Mouse (Mus musculus) heart, embryonic 13.5 days (tissue): ENCODE data around the gene Eftud2. TPM values are rescaled to one million over a fixed set of nuclear protein-coding genes. Genes with fewer than 3 reads are reported as not detected.

ENCODE experiments used
- ATAC-seq: fragments of 200-750 bp; cut with Nextera tagmentation; 2 replicates; pipeline ENCODE4 v1.8.0; 2017; ENCODE audit warnings: moderate TSS enrichment; ENCODE audit not compliant: insufficient number of reproducible peaks, low FRiP score, low TSS enrichment; ENCODE audit errors: extremely low read depth
- H3K27ac ChIP-seq: fragments of 300-500 bp; sonication (generic); replicated peaks from 2 replicates; pipeline ENCODE4 v1.5.1; 2015; ENCODE audit warnings: moderate library complexity, mild to moderate bottlenecking, inconsistent platforms
- H3K27me3 ChIP-seq: fragments of 300-500 bp; sonication (generic); replicated peaks from 2 replicates; pipeline ENCODE4 v1.6.1; 2015; ENCODE audit warnings: mild to moderate bottlenecking, inconsistent platforms
- H3K36me3 ChIP-seq: fragments of 300-500 bp; sonication (generic); 2 replicates; pipeline ENCODE4 v1.6.1; 2015; ENCODE audit warnings: mild to moderate bottlenecking, inconsistent platforms
- H3K4me1 ChIP-seq: fragments of 300-500 bp; sonication (generic); 2 replicates; pipeline ENCODE4 v1.6.1; 2015; ENCODE audit warnings: inconsistent platforms
- H3K4me2 ChIP-seq: fragments of 300-500 bp; sonication (generic); 2 replicates; pipeline ENCODE4 v1.6.1; 2015; ENCODE audit warnings: inconsistent platforms, mild to moderate bottlenecking, moderate library complexity
- H3K4me3 ChIP-seq: fragments of 300-500 bp; sonication (generic); 2 replicates; pipeline ENCODE4 v1.5.1; 2015; ENCODE audit warnings: moderate library complexity, mild to moderate bottlenecking, inconsistent platforms
- H3K9ac ChIP-seq: fragments of 300-500 bp; sonication (generic); 2 replicates; pipeline ENCODE4 v1.6.1; 2015; ENCODE audit warnings: inconsistent platforms, mild to moderate bottlenecking, moderate library complexity
- H3K9me3 ChIP-seq: fragments of 300-500 bp; sonication (generic); 2 replicates; pipeline ENCODE4 v1.6.1; 2016; ENCODE audit warnings: inconsistent platforms
- WGBS: fragments of 180-500 bp; shearing (Covaris S2); methylation state at CpG from one replicate; pipeline ENCODE4 v1.1.7; 2015; ENCODE audit warnings: mixed read lengths; 5-methylcytosine and 5-hydroxymethylcytosine counted together
- polyA plus RNA-seq: library from polyadenylated mRNA; unstranded; fragments of >200 nt; fragmentation: Nextera tagmentation; extraction: Ambion mirVana; gene quantifications from 2 replicates; pipeline ENCODE4 v1.2.1, GENCODE M21; 2015

The Eftud2 gene
- polyA plus RNA-seq, 1 experiment from 2014 or later: 119 TPM

DNA sequence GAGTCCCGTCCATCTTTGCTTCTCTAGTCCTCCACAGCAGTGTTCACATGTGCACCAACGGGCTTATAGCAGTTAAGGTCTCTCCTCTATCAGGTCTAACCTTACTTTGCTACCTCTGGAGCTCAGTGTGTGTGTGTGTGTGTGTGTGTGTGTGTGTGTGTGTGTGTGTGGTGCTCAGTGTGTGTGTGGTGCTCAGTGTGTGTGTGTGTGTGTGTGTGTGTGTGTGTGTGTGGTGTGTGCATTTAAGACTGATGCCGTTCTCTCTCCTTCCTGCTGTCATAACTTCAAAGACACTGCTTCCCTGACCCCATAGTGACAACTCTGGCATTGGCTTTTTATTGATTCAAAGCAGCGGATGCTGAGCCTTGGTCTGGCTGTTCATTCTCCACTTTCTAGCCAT lies 45.2 kb downstream of the Eftud2 start, which contains the start of gene Higd1b:
Higd1b (plus strand) TSS at position 301 of the 400 bp plus-strand sequence.
- H3K27me3 ChIP-seq: no peaks in the 10 kb centered on the region
- peaks cover 8% of the 10 kb centered on the region; the same call in 1 of the 2 replicates for H3K4me1 ChIP-seq
- peaks cover 43% of the 10 kb centered on the region for H3K36me3 ChIP-seq
- H3K9ac ChIP-seq: no peak within 1 kb of the TSS
- 84% methylated on average over 4 of the region's 4 CpGs for WGBS
- ATAC-seq: no peak
- no peak within 1 kb of the TSS for H3K4me2 ChIP-seq
- no peak within 1 kb of the TSS for H3K27ac ChIP-seq
- no peaks in the 10 kb centered on the region for H3K9me3 ChIP-seq
- no peak within 1 kb of the TSS for H3K4me3 ChIP-seq

DNA sequence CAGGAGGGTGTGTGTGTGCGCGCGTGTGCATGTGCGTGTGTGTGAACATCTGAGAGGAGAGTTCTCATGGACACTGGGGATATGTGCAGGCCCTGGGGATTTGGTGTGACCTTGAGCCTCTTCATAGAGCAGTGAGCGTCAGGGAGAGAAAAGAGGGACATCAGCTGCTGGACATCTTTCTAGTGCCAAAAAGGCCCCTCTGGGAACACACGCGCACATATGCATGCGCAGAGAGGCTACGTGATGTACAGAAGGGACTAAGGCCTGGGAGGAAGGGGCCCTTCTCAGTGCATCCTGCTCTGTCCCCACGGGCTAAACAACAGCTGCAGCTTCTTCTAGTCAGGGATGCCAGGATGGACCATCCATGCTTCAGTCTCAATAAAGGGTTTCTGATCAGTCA lies 46.6 kb downstream of the Eftud2 start:
- no peak overlapping the region for H3K4me2 ChIP-seq
- ATAC-seq: no peak

DNA sequence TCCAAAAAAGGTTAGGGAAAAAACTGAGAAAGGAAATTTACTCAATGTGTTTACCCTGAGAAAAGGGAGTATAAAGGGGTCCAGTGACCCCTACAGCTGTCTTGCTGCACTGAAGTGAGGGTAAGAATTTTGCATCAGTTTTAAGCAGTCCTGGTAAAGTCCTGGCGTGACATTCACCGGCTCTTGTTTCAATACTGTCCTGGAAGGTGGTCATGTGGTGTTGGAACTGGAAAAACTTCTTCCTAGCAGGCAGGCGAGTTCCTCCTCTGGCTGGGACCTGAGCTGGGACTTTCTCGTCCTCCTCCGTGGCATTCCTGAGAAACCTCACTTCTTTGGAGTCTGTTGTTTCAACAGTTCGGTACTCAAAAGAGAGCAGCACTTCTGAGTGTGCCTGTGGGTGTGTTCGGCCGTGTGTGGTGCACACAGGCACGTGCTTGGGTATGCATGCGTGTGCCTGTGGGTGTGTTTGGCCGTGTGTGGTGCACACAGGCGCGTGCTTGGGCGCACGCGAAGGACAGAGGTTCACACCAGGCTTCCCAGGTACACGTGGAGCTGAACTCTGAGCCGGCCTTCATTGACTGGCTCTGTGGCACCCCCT lies 48.0 kb downstream of the Eftud2 start:
- no peak overlapping the region for H3K4me3 ChIP-seq
- peaks cover 9% of the 10 kb centered on the region; the same call in 1 of the 2 replicates for H3K4me1 ChIP-seq
- ATAC-seq: no peak
- H3K9me3 ChIP-seq: no peaks in the 10 kb centered on the region
- H3K27me3 ChIP-seq: no peaks in the 10 kb centered on the region
- H3K36me3 ChIP-seq: peaks cover 15% of the 10 kb centered on the region
- WGBS: 64% methylated on average over 18 of the region's 18 CpGs
- no peak overlapping the region for H3K4me2 ChIP-seq
- H3K27ac ChIP-seq: no peak overlapping the region
- no peak overlapping the region for H3K9ac ChIP-seq

More for the DNA sequence above, 46.6 kb downstream of the Eftud2 start:
- Histone ChIP-seq H3K9ac (no peak overlapping the region), H3K27me3 (no peaks in the 10 kb centered on the region), H3K27ac (no peak overlapping the region), H3K4me3 (no peak overlapping the region), H3K9me3 (no peaks in the 10 kb centered on the region), H3K4me1 (peaks cover 8% of the 10 kb centered on the region; the same call in 1 of the 2 replicates), H3K36me3 (peaks cover 29% of the 10 kb centered on the region)
- 90% methylated on average over 10 of the region's 10 CpGs for WGBS

DNA sequence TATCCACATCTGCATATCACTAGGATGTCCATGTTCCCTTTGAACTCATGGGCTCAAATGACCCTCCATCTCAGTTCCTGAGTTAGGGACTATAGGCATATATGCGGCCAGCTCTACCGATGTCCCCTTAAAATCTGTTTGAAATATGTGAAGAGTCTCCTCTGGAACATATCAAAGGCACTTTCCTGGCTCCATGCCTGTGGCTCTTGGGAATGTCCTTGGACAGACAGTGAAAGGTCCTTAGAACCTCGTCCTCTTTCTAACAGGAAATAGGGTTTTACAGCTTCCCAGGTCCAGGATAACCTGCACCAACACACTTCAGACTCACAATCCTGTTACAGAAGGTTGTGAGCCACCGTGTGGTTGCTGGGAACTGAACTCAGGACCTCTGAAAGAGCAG lies 50.5 kb downstream of the Eftud2 start:
- H3K4me3 ChIP-seq: no peak overlapping the region
- no peak for ATAC-seq
- H3K4me2 ChIP-seq: no peak overlapping the region
- 50% methylated on average over 4 of the region's 4 CpGs for whole genome bisulfite sequencing
- no peak overlapping the region for H3K9ac ChIP-seq
- no peaks in the 10 kb centered on the region for H3K27me3 ChIP-seq
- no peaks in the 10 kb centered on the region for H3K9me3 ChIP-seq
- H3K4me1 ChIP-seq: peaks cover 17% of the 10 kb centered on the region; the same call in 1 of the 2 replicates
- H3K27ac ChIP-seq: no peak overlapping the region
- no peaks in the 10 kb centered on the region for H3K36me3 ChIP-seq

DNA sequence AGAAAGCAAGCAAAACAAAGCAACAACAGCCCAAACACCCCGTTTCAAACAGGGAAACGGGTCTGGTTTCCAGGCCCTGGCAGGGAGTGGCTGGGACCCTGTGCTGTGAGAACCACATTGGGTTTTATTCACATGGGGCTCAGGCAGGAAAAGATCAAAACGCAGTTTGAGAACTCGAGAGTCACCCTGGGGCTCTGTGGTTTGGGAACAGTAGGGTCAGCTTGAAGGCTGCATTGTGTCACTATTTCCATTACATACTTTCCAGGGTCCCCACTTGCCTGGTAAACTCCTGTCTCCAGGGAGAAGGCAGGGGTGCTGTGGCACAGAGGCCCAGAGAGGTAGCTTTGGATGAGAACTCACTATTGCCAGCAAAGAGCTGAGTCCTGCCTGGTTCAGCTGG lies 53.7 kb downstream of the Eftud2 start:
- Histone ChIP-seq H3K4me1 (peaks cover 17% of the 10 kb centered on the region; the same call in 1 of the 2 replicates), H3K4me3 (no peak overlapping the region), H3K9ac (0 out of 2 replicates have a peak overlapping the region, but pooled peaks have one; percentile 2), H3K9me3 (no peaks in the 10 kb centered on the region), H3K4me2 (no peak overlapping the region), H3K36me3 (no peaks in the 10 kb centered on the region), H3K27ac (no peak overlapping the region), H3K27me3 (no peaks in the 10 kb centered on the region)
- ATAC-seq: no peak
- WGBS: 48% methylated on average over 4 of the region's 4 CpGs

DNA sequence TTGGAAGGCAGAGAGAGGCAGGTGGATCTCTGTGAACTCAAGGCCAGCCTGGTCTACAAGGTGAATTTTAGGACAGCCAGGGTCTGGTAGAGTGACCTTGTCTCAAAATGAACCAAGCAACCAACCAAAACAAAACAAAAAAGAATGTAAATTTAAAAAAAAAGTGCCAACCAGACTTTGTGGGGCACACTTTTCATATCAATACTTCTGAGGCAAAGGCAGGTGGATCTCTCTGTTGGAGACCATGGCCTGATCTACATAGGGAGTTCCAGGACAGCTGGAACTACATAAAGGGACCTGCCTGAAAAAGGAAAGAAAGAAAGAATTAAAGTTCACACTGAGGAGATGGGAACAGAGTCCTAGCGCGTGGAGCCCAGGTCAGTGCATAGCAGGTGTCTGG lies 54.3 kb downstream of the Eftud2 start:
- Histone ChIP-seq H3K4me3 (no peak overlapping the region), H3K27me3 (no peaks in the 10 kb centered on the region), H3K4me1 (peaks cover 17% of the 10 kb centered on the region; the same call in 1 of the 2 replicates), H3K9me3 (no peaks in the 10 kb centered on the region), H3K9ac (no peak overlapping the region), H3K27ac (no peak overlapping the region), H3K4me2 (no peak overlapping the region), H3K36me3 (no peaks in the 10 kb centered on the region)
- WGBS: 73% methylated on average over 2 of the region's 2 CpGs
- no peak for ATAC-seq

DNA sequence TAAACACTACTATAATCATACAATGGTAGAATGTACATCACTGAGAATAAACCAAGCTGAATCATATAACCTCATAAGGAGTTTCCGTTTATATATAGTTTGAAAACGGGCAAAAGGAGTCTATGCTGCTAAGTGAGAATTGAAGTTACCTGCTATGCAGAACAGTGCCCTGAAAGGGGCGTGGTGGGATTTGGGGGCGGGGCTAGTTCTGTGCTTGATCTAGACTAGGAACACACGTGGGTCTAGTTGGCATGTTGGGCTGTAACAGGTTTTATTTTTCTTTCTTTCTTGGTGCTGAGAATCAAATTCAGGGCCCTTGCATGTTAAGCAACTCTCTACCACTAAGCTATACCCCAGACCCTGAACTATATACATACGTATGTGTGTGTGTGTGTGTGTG lies 59.6 kb downstream of the Eftud2 start:
- Histone ChIP-seq H3K9ac (no peak overlapping the region), H3K4me1 (peaks cover 14% of the 10 kb centered on the region), H3K4me2 (no peak overlapping the region), H3K27ac (no peak overlapping the region), H3K4me3 (no peak overlapping the region), H3K36me3 (no peaks in the 10 kb centered on the region), H3K9me3 (no peaks in the 10 kb centered on the region), H3K27me3 (0 out of 2 replicates have a peak, but pooled peaks cover 3% of the 10 kb centered on the region)
- no peak for ATAC-seq
- 47% methylated on average over 6 of the region's 6 CpGs for WGBS

DNA sequence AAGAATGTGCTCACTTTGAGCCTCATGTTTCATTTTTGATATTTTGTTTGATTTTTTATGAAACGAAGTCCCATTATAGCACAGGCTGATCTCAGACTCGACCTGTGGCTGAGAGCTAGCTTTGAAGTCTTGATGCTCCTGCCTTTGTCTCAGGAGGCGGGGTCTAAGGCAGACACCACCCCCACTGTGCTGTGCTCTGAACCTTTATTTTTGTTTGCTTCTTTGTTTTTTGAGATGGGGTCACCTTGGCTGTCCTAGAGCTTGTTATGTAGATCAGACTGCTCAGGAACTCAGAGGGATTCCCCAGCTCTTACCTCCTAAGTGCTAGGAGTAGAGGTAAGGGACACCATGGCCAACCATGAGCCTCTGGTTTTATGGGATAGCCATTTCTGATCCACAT lies 60.4 kb downstream of the Eftud2 start:
- Histone ChIP-seq H3K27ac (no peak overlapping the region), H3K27me3 (0 out of 2 replicates have a peak, but pooled peaks cover 3% of the 10 kb centered on the region), H3K4me2 (no peak overlapping the region), H3K36me3 (no peaks in the 10 kb centered on the region), H3K9me3 (no peaks in the 10 kb centered on the region), H3K4me1 (peaks cover 21% of the 10 kb centered on the region), H3K4me3 (no peak overlapping the region), H3K9ac (no peak overlapping the region)
- 31% methylated on average over 3 of the region's 3 CpGs for WGBS
- no peak for ATAC-seq

DNA sequence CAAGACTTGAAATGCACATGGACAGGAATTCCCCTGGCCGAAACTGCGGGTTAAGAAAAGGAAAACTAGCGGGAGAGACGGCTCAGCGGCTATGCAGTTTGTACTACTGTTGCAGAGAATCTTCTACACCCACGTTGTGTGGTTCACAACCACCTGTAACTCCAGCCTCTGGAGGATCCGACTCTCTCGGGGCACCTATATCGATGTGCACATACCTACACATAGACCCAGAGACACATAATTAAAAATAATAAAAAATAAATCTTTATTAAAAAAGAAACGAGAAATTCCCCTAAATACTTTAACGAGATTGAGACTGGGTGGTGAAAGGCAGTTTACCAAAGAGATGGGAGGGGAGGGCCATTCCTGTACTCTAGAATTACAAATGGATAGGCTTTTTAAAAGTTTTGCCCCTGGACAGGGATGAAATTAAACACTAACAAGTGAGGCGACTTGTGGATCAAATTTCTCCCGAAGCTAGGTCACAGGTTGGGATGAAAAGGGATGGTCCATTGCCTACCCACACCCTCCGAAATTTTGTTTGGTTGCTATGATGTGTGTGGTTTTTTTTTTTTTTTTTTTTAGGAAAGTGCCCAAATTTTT lies 60.9 kb downstream of the Eftud2 start:
- peak overlapping the region; percentile 86 for H3K4me2 ChIP-seq
- no peak for ATAC-seq
- H3K4me1 ChIP-seq: peaks cover 26% of the 10 kb centered on the region
- WGBS: 8% methylated on average over 14 of the region's 14 CpGs
- H3K27me3 ChIP-seq: 0 out of 2 replicates have a peak, but pooled peaks cover 3% of the 10 kb centered on the region
- H3K9ac ChIP-seq: peak overlapping the region; percentile 95
- H3K9me3 ChIP-seq: no peaks in the 10 kb centered on the region
- no peaks in the 10 kb centered on the region for H3K36me3 ChIP-seq
- peak overlapping the region; percentile 70 for H3K4me3 ChIP-seq
- peak overlapping the region; percentile 99 for H3K27ac ChIP-seq

DNA sequence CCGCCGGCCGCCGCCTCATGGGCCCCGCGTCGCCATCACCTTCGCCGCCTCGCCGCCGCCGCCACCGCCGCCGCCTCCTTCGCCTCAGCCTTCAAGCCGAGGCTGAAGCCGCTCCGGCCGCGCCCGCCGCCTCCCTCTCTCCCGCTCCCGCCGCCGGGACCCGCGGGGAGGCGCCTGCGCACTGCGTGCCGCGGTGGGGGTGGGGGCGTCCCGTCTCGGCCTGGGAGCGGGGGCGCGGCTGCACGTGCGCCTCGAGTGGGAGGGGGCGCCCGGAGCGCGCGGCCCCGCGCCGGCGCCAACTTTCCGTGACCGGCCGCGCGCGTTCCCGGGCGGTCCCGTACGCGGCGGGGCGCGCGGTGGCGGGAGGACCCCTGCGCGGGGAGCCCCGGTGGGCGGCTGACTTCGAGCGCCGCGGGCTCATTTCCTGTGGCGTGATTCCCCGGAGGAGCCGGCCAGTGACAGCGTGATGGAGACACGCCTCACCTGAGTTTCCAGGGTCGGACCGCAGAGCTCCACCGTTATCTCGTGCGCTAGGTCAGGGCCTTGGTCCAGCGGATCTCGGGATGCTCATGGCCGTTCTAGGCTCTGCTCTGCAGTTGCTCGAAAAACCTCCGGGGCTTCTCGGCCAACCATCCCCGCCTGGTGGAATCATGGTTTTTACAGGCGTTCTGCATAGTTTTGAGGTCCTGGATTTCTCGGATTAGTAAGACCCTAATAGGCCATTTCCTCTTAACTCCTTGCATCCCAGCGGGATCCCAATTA lies 61.6 kb downstream of the Eftud2 start, which contains the start of gene Gjc1:
Gjc1 (minus strand) TSS at position 680 of the 762 bp plus-strand sequence.
- peak; percentile 75; the same call in 1 of the 2 replicates for ATAC-seq

More for the DNA sequence above, 61.6 kb downstream of the Eftud2 start, which contains the start of gene Gjc1:
- peak within 1 kb of the TSS; percentile 99 for H3K27ac ChIP-seq
- H3K4me3 ChIP-seq: peak within 1 kb of the TSS; percentile 70
- peak within 1 kb of the TSS; percentile 86 for H3K4me2 ChIP-seq
- no peaks in the 10 kb centered on the region for H3K36me3 ChIP-seq
- under 1% methylated on average over 55 of the region's 97 CpGs for WGBS
- H3K9me3 ChIP-seq: no peaks in the 10 kb centered on the region
- H3K27me3 ChIP-seq: 0 out of 2 replicates have a peak, but pooled peaks cover 3% of the 10 kb centered on the region
- peak within 1 kb of the TSS; percentile 95 for H3K9ac ChIP-seq
- peaks cover 32% of the 10 kb centered on the region for H3K4me1 ChIP-seq
